Comparison of ENCODE assay signal across 8 mouse cellular contexts in the genomic region with DNA sequence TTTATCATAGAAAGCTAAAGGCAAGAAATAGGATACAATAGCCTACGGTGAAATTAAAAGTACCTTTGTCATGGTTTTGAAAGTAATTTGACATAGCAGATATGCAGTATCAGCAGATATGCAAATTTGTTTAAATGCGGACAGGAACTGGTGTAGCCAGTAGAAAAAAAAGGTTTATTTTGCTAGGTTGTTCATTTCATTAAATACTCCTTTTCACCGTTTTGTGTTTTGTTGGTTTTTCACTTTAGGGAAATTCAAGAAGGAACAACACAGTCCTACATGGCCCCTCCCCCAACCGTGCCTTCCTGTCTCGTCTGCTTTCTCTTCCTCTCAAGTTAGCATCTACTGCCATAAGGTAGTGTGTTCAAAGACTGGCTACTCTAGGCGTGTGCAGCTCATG. TPM values are rescaled to one million over a fixed set of nuclear protein-coding genes. Genes with fewer than 3 reads are reported as not detected.
A peak's percentile ranks its signal among the peaks of the same experiment; 100 is the strongest.
DNase-seq lines count a peak whose midpoint lies in the region; ATAC-seq and TF ChIP-seq lines count a peak whose summit lies in the region.

No protein-coding gene starts in this region.

- H3K27me3 ChIP-seq in kidney, adult 2 months (replicated peaks; ENCODE audit: control insufficient read depth, insufficient read depth, low read length), result no peaks in the 10 kb centered on the region
- no peaks in the 10 kb centered on the region for H3K27me3 ChIP-seq in heart, embryonic 16.5 days (ENCODE audit: control insufficient read depth, insufficient read depth, low read length)
- no peaks in the 10 kb centered on the region for H3K27me3 ChIP-seq in splenic B cell, adult 2 months (ENCODE audit: control insufficient read depth, insufficient read depth, low read length, poor library complexity, severe bottlenecking)

- H3K9ac ChIP-seq in heart, embryonic 16.5 days (ENCODE audit: low read length), result peak overlapping the region; percentile 94; the same call in 1 of the 2 replicates

- ATAC-seq in common myeloid progenitor, adult 5-6 weeks (replicated peaks; ENCODE audit: low read depth, poor library complexity, severe bottlenecking), result peak; percentile 57
- no peak for ATAC-seq in heart, embryonic 16.5 days (replicated peaks; ENCODE audit: extremely low read depth, insufficient read depth, low FRiP score)
- peak; percentile 35; the same call in 1 of the 2 replicates for ATAC-seq in megakaryocyte-erythroid progenitor cell, adult 5-6 weeks (replicated peaks; ENCODE audit: low FRiP score, low TSS enrichment, poor library complexity, severe bottlenecking)

- no peak overlapping the region for H3K4me3 ChIP-seq in kidney, adult 2 months (ENCODE audit: insufficient read depth, low read depth, low read length)
- peak overlapping the region; percentile 88 for H3K4me3 ChIP-seq in heart, embryonic 16.5 days (ENCODE audit: low read length)

- no peaks in the 10 kb centered on the region; the same call in 1 of the 2 replicates for H3K36me3 ChIP-seq in kidney, adult 2 months (ENCODE audit: control insufficient read depth, insufficient read depth, low read length)
- peaks cover 22% of the 10 kb centered on the region for H3K36me3 ChIP-seq in heart, embryonic 16.5 days (ENCODE audit: control insufficient read depth, insufficient read depth)
- peaks cover 4% of the 10 kb centered on the region for H3K36me3 ChIP-seq in splenic B cell, adult 2 months (ENCODE audit: control insufficient read depth, insufficient read depth, low read length, poor library complexity, severe bottlenecking)

- peak overlapping the region; percentile 81 for H3K4me2 ChIP-seq in heart, embryonic 16.5 days (ENCODE audit: low read depth, low read length)

- peak; percentile 40 for DNase-seq in kidney, adult 2 months
- no peak for DNase-seq in kidney, adult 11 months
- DNase-seq in left cerebral cortex, postnatal 25 days (ENCODE audit: low spot score in 2 of 2), result peak; percentile 24 to 31
- DNase-seq in splenic B cell, adult 2 months (ENCODE audit: low read depth, low spot score), result peak; percentile 82
- DNase-seq in urinary bladder, postnatal 36 days (ENCODE audit: low spot score in 2 of 2), result no peak

- no peaks in the 10 kb centered on the region for H3K9me3 ChIP-seq in heart, embryonic 16.5 days (replicated peaks; ENCODE audit: control insufficient read depth, low read length)

- WGBS in kidney, adult 2 months, result 20% methylated on average over 6 of the region's 6 CpGs
- 29% methylated on average over 6 of the region's 6 CpGs for WGBS in heart, embryonic 16.5 days

- no peak overlapping the region for H3K27ac ChIP-seq in kidney, adult 2 months (ENCODE audit: insufficient read depth, low read depth, low read length)
- no peak overlapping the region for H3K27ac ChIP-seq in heart, embryonic 16.5 days (ENCODE audit: low read length)

- TF ChIP-seq CTCF in kidney, adult 2 months (conservative IDR thresholded peaks at IDR 0.05; ENCODE audit: insufficient read depth, insufficient read length, low read depth, low read length), result no peak

- intact Hi-C loops in left cerebral cortex, postnatal 25 days (cut with DNase I), result loop anchor here (5.0 to 10.0 kb wide), 2 partner anchors 110 to 248 kb away; partner anchors contain the start of gene Kcnmb4

- no peak for TF ChIP-seq POLR2A in kidney, adult 2 months (IDR thresholded peaks at IDR 0.05; ENCODE audit: low read depth, low read length)

- H3K4me1 ChIP-seq in kidney, adult 2 months (ENCODE audit: control insufficient read depth, insufficient read depth, low read length), result peaks cover 3% of the 10 kb centered on the region; the same call in 1 of the 2 replicates
- peaks cover 6% of the 10 kb centered on the region; the same call in 1 of the 2 replicates for H3K4me1 ChIP-seq in heart, embryonic 16.5 days (ENCODE audit: control insufficient read depth, insufficient read depth, low read length)

RNA-seq across cellular contexts. Expression of gene Cnot2, which starts 1.4 kb away (rescaled TPM):
- polyA plus RNA-seq in kidney, adult 2 months (2012; rRNA removed), result 29.6 and 32.5 TPM in 2 replicates
- 142 and 172 TPM in 2 replicates for total RNA-seq in common myeloid progenitor, adult 5-6 weeks (2017)
- 66.8 and 73.6 TPM in 2 replicates for polyA plus RNA-seq in heart, embryonic 16.5 days (2015; fragmentation: Nextera tagmentation; extraction: Ambion mirVana)
- total RNA-seq in left cerebral cortex, postnatal 25 days (2021), result 10 to 100 TPM; 76.6 to 80.8 TPM
- total RNA-seq in megakaryocyte-erythroid progenitor cell, adult 5-6 weeks (2014; fragmentation: Nextera tagmentation), result 90.8 and 94.5 TPM in 2 replicates
- 122 and 139 TPM in 2 replicates for total RNA-seq in megakaryocyte-erythroid progenitor cell, adult 5-6 weeks (2017)

Comparison
In these comparisons a context has a peak if more than half of its experiments do, and no peak if none do; other contexts are left out.
1. DNase-seq: peak in kidney, adult 2 months (single experiment), left cerebral cortex, postnatal 25 days (2 of 2) and splenic B cell, adult 2 months (single experiment); none in kidney, adult 11 months (single experiment) and urinary bladder, postnatal 36 days (0 of 2).